Mouse (Mus musculus): ENCODE results near the gene Bbox1.

DNA sequence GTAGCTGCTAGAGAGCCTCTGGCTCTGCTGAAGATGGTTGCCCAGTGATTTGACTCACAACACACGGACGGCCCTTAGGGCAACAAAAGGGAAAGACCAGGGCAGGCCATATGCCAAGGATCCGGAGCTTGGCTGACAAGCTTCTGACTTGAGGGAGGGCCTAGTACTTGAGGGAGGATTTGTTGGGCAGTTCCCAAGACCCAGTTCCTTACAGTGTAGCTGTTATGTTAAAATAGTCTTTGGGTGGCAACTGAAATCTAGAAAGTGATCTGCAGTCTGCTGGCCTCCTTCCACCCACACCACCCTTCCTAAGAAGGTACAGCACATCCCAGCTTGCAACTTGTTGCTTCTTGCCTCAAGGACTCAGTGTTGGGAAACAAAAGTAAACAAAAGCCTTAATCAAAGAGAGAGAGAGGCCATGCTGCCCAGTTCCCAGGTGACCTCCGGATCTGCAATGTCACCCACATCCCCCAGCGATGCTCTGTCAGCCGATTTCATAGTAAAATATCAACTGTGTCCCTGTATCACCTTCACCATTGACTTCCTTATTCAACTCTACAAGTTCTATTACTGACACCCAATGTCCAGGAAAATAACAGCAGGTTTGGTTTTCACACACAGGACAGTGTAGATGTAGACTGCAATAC, at the start of gene Bbox1:
- TF ChIP-seq CEBPB (IDR thresholded peaks at IDR 0.05; ENCODE audit: insufficient read depth, poor library complexity, severe bottlenecking) (no peak), POLR2AphosphoS2 (IDR thresholded peaks at IDR 0.05; ENCODE audit: insufficient read length, low read depth) (no peak), REST (IDR thresholded peaks at IDR 0.05; ENCODE audit: insufficient read depth, insufficient read length) (no peak), TCF12 (IDR thresholded peaks at IDR 0.05; ENCODE audit: insufficient read depth, poor library complexity, severe bottlenecking) (no peak), POLR2A (IDR thresholded peaks at IDR 0.05; ENCODE audit: insufficient read length, low read depth) (no peak), MAX (IDR thresholded peaks at IDR 0.05; ENCODE audit: low read depth) (no peak), MYOG (IDR thresholded peaks at IDR 0.05; ENCODE audit: control insufficient read depth in 1 of 3, insufficient read depth in 1 of 3, insufficient read length in 2 of 3, low read depth in 2 of 3) (no peak), USF1 (IDR thresholded peaks at IDR 0.05; ENCODE audit: low read depth) (no peak), SRF (IDR thresholded peaks at IDR 0.05; ENCODE audit: control insufficient read depth, insufficient read length, low read depth) (no peak), MYOD1 (IDR thresholded peaks at IDR 0.05; ENCODE audit: control insufficient read depth in 1 of 3, insufficient read length in 2 of 3, low read depth in 2 of 3) (no peak), E2F4 (IDR thresholded peaks at IDR 0.05; ENCODE audit: insufficient read depth) (no peak), TCF3 (IDR thresholded peaks at IDR 0.05; ENCODE audit: insufficient read length, low read depth) (no peak)

Measured in myocyte (in vitro differentiated cells).